Mouse (Mus musculus) right cerebral cortex, postnatal 4 days (tissue): ENCODE measurements at regions not wholly inside any gene's neighbourhood (a gene's known extent, or its start where the extent isn't known, plus 50 kb on each side); places are given as distances from the start of the nearest gene placed in this dataset.

Experiments used
- DNase-seq: peaks from one replicate; pipeline ENCODE4 v3.0.0-alpha.2; 2022

GRCm38 (mm10) chr10:67598590-67599047 is 49.9 kb upstream of the Ado start:
- DNase-seq = no peak
